Mouse (Mus musculus) spleen, embryonic (tissue): Measurements from ENCODE around the gene Ssmem1.

ENCODE experiments used
- CTCF ChIA-PET: fragments of 350-600 bp; sonication (Branson Sonifier 250); formaldehyde crosslinking; loops from one replicate; lab custom pipeline; 2022; lab: Charles Lee

Gene Ssmem1

GRCm38 (mm10) chr6:30509265-30510239 is at the start of gene Ssmem1, which contains the start of gene Tmem209:
Gene Ssmem1, plus strand, starts transcription at chr6:30509849.
Gene Tmem209, minus strand, starts transcription at chr6:30509783.
- CTCF ChIA-PET, result no interaction called here

DNA sequence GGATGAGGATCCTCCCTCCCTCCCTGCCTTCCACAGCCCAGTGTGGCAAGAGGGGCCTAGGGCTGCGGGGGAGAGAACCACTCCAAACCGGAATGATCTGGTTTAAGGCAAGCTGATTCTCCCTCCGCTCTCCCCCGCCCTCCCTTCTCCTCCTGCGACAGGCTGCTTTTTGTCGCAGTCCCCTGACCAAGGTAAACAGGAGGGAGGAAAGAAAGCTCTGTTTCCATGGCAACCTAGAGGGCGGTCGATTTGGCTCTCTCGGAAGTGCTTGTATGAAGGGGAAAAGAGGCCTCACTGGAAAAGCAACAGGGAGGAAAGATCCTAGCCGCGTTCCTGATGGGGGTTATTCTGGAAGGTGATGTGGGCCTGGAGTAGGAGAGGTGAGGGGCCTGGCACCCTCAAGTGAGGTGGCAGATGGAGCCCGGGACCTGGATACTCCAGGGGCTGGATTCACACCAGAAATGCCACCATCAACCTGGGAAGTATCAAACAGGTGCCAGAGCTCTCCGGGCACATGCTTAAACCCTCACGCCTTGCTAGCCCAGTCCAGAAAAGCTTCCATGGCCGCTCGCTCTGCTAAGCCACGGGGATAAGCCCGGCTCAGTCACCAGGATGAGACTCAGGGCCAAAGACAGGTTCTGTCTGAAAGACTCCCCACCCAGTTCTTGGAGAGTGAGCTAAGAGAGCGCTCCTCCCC is 48.8 kb upstream of the Ssmem1 start:
- CTCF ChIA-PET, result interaction anchor here (0.6 to 1.6 kb wide), 2 partner anchors 55 to 522 kb away, joined by 5 to 13 read pairs; no protein-coding TSS in a partner anchor

DNA sequence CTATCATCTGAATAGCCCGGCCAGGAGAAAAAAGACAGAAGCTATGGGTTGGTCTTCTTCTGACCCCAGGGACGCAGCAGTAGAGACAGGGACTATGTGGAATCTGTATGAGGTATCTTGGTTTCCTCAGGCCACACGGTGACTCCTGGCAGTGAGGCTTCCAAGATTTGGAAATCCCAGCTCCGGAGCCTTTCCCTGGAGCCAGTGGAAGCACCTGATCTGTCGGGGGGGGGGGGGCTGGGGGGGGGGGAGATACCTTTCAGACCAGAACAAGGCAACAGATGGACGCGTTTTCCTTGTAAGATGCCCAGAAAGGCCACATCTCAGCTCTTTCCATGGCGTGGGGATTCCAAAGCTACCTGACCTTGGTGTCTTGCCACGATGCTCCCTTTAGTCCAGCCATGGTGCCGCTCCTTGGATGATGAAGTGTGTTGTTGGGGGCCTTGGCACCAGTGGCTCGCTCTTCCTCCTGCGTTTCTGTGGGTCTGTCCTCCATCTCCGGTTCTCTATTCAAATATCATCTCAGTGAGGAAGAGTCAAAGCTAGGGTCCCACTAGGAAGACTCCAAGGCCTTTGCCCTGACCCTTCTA is 47.8 kb upstream of the Ssmem1 start:
- CTCF ChIA-PET, result no interaction called here

GRCm38 (mm10) chr6:30462822-30463221 is 46.8 kb upstream of the Ssmem1 start:
- CTCF ChIA-PET, result no interaction called here

DNA sequence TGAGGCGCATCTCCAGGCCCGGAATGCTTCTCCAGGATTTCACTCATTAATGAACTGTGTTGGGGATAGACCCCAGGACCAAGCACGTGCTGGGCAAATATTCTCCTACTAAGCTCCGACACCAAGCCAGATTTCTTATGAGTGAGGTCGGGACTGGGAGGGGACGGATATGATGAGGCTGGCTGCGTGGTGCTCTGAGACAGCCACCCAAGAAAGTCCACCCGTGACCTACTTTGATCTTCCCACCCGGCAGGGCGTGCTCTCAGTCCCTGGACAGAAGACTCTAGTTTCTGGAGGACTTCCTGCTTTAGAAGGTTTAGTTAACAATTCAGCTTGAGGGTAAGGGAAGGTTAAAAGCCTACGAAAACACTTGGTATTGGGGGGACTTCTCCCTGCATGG is 44.1 kb upstream of the Ssmem1 start:
- CTCF ChIA-PET, result no interaction called here

DNA sequence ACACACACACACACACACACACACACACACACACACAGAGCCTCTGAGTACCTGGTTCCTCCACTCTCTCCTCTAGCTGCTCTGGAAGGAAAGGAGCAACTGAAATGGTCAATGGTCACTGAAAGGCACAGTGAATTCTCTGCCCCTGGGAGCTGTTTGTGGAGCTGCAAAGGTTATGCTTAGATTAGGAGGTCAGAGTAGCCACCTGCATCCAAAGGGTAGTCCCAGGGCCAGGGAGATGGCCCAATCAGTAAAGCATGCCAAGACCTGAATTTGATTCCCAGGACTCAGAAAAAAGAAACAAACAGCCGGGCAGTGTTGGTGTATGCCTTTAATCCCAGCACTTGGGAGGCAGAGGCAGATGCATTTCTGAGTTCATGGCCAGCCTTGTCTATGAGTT is 41.6 kb upstream of the Ssmem1 start:
- CTCF ChIA-PET, result no interaction called here

GRCm38 (mm10) chr6:30468684-30469083 is 41.0 kb upstream of the Ssmem1 start:
- CTCF ChIA-PET, result interaction anchor here (0.7 kb wide), 1 partner anchor 15 kb away, joined by 3 read pairs; no protein-coding TSS in a partner anchor

GRCm38 (mm10) chr6:30469370-30469769 is 40.3 kb upstream of the Ssmem1 start:
- CTCF ChIA-PET, result interaction anchor here (0.7 kb wide), 1 partner anchor 16 kb away, joined by 3 read pairs; no protein-coding TSS in a partner anchor

- CTCF ChIA-PET, result no interaction called here
Observed at GRCm38 (mm10) chr6:30471706-30472105, 37.9 kb upstream of the Ssmem1 start.

- CTCF ChIA-PET, result no interaction called here
Observed at GRCm38 (mm10) chr6:30476025-30476765, 33.5 kb upstream of the Ssmem1 start.

DNA sequence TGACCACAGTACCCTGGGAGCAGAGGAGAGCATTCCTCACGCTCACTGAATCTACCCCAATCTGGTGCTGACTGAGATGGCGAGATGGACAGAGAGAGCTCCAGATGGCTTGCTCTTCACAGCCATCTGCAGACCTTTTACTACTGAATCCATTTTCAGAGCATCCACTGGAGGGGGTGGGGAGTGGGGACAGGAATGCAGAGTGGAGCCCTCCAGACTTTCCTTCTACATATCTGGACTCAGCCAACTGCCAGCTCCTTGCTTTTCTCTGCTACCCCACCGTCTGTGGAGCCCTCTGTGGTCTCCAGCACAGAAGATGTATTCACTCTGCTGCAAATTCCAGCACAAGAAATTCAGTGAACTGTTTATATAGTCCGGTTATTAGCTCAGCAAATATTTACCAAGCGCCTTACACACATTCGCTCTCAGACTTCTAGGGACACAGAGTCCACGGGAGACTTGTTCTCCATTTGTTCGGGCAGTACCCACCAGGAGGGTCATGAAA is 32.4 kb upstream of the Ssmem1 start:
- CTCF ChIA-PET, result no interaction called here

DNA sequence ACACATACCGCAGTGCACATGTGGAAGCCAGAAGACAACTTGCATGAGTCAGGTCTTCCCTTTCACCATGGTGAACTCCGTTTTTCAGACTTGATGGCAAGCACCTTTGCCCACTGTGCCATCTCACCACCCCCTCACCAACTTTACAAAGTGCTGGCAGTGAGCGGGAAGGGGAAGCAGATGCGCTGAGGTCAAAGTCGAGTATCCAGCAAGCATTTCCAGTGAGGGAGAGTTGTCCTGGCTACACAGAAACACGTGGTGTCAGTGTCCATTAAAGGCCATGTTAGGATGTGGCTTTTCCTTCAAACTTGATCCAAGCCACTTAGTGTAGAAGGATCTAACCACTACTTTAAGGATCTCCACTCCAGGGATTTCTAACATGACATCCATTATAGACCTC is 31.9 kb upstream of the Ssmem1 start:
- CTCF ChIA-PET, result no interaction called here

DNA sequence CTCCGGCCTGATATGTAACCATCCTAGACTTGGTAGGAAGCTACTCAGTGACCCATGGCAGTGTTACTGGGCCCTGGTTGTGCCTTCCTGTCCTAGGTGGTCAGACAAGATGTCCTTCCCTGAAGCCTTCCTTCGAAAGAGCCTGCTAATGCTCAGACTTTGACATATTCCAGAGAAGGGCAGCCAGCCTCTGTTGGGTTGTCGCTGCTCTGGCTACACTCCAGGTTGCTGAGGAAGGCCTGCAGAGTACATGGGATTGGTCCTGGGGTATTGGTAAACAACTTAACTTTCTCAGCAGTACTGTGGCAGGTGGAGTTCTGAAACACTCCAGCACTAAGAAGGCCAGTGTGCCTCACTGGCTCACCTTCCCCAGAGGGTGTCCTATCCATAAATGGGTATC is 30.2 kb upstream of the Ssmem1 start:
- CTCF ChIA-PET, result no interaction called here

GRCm38 (mm10) chr6:30482908-30483307 is 26.7 kb upstream of the Ssmem1 start:
- CTCF ChIA-PET, result no interaction called here

DNA sequence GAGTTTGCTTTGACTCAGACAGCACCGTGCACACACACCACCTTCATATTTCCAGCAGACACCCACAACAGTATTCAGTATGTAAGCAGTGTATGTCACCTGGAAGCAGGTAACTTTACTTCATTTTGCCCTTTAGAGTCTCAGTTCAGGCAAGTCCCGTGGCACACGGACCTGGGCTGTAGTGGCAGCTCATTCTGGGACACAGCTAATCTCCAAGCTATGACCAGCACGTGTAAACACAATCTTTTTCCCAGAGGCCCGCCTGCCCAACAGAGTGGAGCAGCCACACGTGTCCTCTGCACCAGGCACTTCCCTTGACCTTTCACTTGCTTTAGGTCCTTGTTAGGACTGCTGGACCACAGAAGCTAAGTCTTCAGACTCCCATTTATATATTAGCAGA is 23.1 kb upstream of the Ssmem1 start:
- CTCF ChIA-PET, result no interaction called here

DNA sequence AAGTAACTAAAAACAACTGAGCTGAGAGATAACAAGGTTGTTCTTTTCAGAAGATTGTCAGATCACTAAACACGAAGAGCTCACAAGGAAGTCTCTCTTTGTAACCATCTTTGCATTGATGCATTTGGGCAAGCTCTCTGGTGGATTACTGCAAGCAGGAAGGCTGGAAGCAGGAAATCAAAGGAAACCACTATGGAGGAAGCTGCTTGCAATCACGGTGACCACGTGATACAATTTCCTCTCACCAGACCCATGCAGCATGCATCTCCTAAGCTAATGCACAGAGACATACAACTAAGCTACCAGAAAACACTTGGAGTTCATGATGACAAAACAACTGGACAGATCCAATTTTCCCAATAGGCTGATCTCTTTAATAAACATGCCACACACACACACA is 10.6 kb upstream of the Ssmem1 start:
- CTCF ChIA-PET, result interaction anchor here (0.6 kb wide), 1 partner anchor 483 kb away, joined by 3 read pairs; no protein-coding TSS in a partner anchor

DNA sequence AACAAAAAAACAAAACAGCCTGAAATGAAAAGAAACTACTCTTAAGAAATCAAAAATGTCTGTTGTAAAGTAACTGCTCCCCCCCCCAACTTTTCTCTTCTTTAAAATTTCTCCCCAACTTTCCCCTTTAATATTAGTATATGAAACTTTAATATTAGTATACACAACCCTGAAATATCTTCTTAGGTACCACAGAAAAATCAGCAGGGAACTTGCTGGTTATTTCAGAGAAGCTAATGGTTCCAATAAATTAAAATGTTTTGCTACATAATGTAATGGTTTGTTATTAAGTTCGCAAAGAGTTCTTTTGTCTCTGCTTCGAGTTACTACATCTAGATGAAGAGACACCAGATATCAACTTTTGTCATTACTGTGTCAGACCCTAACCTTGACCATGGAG is 825 bp upstream of the Ssmem1 start:
- CTCF ChIA-PET, result no interaction called here

DNA sequence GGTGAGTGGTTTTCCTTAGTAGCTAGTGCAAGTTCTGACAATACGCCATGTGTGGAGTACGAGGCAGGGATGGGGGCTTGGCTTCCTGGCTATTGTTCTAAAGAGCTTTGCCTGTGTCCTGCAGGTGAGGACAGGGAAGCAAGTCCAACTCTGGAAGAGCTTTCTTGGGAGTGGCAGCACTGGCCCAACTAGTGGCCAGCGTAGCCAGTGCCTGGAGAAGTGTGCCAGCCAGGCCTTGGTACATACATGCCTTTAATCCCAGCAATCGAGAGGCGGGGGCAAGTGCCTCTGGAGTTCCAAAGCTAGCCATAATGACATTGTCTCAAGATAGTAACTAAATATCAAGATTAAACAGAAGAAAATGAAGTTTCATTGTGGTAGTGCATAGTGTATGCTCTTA is 642 bp downstream of the Ssmem1 start:
- CTCF ChIA-PET, result interaction anchor here (0.6 kb wide), 1 partner anchor 642 kb away, joined by 4 read pairs; no protein-coding TSS in a partner anchor

GRCm38 (mm10) chr6:30514242-30514641 is 4.6 kb downstream of the Ssmem1 start:
- CTCF ChIA-PET, result no interaction called here

GRCm38 (mm10) chr6:30520400-30520799 is 10.8 kb downstream of the Ssmem1 start:
- CTCF ChIA-PET, result no interaction called here
